Mouse (Mus musculus) lung, adult 10 weeks (tissue): ENCODE results near the gene Zbtb32. TPM values are rescaled to one million over a fixed set of nuclear protein-coding genes. Genes with fewer than 3 reads are reported as not detected.

ENCODE experiments used
- polyA plus RNA-seq: library from polyadenylated mRNA; stranded (reverse); fragments of 350-450 nt; fragmentation: Illumina TruSeq; extraction: RNeasy Lipid Tissue Mini Kit (QIAGEN cat#74804); gene quantifications from one replicate; pipeline ENCODE4 v1.2.3, GENCODE M21; 2014; ENCODE audit warnings: low read depth, low replicate concordance; ENCODE audit not compliant: insufficient read depth

Zbtb32 gene
- polyA plus RNA-seq: 2.5 TPM

DNA sequence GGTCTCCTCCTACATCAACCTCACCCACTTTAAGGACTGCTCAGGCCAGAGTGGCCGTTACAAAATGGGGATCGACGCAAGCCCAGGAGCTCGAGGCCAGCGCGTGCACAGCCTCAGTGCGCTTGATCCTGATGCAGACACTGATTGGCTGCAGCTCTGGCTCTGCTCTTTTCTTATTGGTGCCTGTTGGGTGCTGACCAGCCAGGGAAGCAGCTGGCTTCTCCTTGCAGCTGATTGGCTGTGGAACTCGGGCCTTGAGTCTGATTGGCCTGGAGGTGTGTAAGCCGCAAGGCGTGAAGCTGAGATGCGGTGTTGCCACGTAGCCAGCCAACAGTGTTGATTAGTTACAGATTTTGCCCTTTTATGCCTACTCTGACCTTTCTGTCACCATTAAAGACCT lies at the start of gene Zbtb32:
Gene Zbtb32 (minus strand): TSS at position 124 of the 400 bp plus-strand sequence.

GRCm38 (mm10) chr7:30635752-30636151 lies 37.0 kb upstream of the Zbtb32 start, which contains the start of gene Etv2:
Gene Etv2 (minus strand): TSS chr7:30635852.

DNA sequence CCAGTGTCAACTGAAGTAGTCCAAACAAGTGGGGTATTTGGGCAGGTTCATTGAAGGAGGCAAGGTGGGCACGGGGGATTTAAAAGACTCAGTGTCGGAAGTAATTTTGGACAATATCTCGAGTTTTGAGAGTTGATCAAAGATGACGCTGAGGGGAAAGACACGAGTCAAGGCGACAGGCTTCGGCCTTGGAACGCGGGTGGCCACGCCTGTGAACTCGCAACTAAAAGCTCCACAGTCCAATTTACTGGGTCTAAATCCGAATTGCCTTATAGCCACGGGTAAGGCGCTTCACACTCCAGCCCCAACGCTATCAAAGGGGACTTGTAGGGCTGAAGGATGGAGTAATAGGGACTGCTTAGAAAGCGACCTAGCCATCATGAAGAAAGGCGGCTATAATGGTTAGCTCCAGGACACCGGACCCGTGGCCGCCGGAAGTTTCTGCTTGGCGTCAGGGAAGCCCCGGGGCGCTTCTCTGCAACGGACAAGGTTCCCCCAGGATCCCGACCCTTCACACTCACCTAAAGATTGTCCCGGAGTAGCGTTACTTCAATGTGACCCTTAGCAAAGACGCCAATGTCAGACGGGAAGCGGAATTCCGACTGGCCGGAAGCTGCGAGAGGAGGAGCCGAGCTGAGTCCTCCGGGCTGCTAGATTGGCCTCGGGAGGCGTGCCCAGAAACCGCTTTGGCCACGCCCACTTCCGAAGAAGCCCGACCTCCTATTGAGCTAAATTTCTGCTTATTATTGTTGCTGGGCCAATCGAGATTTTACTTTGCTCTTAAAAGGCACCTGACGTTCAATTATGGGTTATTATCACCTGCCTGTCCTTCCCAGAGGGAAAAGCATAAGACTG lies 27.0 kb upstream of the Zbtb32 start, which contains the start of gene Cox6b1:
Gene Cox6b1 (minus strand): TSS at position 622 of the 855 bp plus-strand sequence.

DNA sequence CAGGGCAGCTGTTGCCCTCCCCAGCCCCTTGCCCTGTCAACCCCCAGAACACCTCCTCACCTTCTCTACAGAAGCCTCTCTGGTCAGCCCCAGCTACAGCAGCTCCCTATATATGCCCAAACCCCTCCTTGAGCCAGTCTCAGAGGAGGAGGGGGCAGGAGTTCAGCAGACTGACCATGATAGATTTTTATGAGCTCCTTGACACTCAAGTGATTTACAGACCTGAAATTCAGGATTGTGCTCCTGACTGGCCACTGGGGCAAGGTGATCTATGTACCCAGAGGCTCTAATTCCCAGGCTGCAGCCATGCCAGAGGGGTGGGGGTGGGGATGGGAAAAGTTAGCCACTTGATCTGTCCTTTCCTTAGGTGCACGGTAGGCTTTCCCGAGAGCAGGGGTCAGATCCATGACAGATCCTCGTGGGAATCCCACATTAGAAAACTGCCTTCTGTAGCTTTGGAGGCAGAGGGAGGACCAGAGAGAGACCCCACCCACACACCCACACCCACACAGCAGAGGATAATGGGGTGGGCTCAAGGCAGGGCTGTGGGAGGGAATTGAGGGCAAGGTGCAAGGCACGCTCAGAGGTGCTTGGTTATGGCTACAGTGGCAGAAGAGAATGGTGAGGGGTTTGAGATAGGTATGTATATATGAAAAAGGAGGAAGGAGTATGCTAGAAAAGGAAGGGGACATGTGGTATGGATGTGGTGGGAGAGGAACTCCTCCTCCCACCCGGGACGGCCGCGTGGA lies 14.1 kb upstream of the Zbtb32 start, which contains the start of gene Upk1a:
Gene Upk1a (minus strand): TSS at position 194 of the 749 bp plus-strand sequence.

DNA sequence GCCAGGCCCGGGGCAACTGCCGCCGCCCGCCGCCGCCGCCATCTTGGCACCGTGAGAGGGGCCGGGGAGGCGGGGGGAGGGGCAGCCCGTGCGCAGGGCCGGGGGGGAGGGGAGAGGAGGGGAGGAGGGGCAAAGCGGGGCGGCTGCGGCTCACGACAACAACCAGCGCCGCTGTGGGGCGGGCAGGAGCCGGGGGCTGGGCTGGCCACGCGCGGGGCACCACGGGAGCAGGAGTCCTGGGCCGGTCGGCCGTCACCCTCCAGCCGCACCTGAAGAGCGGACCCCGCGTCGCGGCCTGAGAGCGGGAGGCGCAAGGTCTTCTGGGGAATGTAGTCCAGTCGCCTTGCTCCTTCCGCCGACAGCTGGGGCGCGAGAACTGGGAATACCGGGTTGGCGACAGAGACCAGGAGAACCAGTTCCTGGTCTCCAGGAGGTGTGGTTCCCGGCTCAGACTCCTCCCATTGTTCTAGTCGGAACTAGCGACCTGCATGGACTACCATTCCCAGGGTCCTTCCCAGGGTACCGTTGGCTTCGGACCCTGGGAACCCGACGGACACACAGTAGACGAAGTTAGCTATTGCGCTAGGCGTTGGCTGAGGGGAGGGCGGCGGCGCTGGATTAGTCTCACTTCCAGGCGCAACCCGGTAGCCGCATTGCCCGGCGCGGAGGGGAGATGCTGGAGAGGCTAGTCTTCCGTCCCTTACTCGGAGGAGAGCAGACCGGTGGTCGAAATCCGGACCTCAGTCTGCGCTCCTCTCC lies 9.9 kb downstream of the Zbtb32 start, which contains the start of gene Kmt2b:
Gene Kmt2b (minus strand): TSS at position 51 of the 759 bp plus-strand sequence.

GRCm38 (mm10) chr7:30564970-30565571 lies 33.6 kb downstream of the Zbtb32 start, which contains the start of gene Igflr1:
Gene Igflr1 (plus strand): TSS chr7:30565427.

DNA sequence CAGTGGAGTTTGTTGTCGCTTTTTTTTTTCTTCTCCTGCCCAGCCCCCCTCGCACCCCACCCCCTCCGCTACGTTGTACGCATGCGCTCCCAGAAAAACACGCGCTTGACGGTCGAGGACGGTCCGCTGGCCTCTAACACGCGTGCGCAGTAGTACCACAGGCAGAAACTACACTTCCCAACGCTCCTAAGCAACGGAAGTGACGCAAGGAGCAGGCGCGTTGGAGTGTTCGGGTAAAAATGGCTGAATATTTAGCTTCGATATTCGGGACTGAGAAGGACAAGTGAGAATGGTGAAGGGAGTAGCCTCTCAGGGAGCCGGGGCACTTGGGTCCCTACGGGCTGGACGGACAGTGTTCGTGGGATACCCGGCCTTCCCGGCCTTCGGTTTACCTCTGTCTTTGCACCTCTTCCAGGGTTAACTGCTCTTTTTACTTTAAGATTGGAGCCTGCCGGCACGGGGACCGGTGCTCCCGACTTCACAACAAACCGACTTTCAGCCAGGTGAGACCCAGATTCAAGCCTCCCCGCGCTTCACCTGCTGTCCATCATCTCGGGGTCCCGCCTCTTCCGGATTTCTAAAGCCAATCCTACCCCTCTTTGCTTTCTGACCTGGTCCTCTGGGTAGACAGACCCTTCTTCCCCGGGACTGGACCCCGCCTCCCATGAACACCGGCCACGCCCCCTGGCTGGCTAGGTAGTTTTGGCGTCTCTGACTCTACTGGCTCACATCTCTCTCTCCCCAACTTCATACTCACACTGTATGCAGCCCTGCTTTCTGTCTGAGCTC lies 35.4 kb downstream of the Zbtb32 start, which contains the start of the genes U2af1l4, Gm49396 and Psenen:
Gene U2af1l4 (plus strand): TSS at position 185 of the 789 bp plus-strand sequence.
Gene Gm49396 (plus strand): TSS at position 228 of the 789 bp plus-strand sequence.
Gene Psenen (minus strand): TSS at position 511 of the 789 bp plus-strand sequence.

GRCm38 (mm10) chr7:30559443-30559954 lies 39.2 kb downstream of the Zbtb32 start, which contains the start of gene Lin37:
Gene Lin37 (minus strand): TSS chr7:30559838.

DNA sequence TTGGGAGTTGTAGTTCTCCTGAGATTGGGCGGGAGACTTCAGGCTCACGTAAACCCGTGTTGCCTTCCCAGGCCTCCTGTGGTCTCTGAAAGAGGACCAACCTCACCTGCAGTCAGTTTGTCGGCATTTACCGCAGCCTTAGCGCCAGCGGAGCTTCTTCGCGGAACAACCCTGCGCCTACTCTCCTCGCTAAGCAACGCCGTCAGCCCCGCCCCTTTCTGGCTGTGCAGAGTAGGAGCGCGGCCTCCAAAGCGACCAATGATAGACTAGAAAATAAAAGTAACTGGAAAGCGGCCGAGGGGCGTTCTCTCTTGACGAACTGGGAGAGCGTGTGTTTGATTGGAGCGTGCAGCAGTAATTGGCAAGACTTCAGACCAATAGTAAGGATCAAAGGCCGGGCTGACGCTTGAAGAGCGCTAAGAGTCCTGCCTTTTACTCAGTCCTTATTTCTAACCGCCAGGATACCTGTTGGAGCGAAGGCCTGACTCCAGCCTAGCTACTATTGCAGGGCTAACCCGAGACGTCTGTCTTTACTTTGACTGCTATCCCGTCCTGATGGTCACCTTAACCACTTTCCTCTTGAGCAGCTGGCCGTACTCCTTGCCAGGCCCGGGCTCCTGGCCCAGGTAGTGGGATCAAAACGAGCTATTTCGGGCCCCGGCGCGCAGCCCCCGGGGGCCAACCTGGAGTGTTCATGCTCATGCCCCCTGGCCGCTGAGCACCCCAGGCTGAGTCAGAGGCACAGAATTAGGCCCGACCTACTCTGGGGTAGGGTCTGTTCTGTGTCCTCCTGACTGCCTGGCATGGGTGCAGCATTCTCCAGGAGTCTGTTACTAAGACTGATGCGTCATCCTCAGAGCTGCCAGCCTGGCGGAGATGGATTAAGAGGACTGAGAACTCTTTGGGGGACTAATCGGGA lies 46.3 kb downstream of the Zbtb32 start, which contains the start of the genes Hspb6 and Proser3:
Gene Hspb6 (plus strand): TSS at position 77 of the 919 bp plus-strand sequence.
Gene Proser3 (minus strand): TSS at position 198 of the 919 bp plus-strand sequence.

Other genes starting within 250 kb of the Zbtb32 start
- gene Lrfn3, start 236.1 kb downstream of the Zbtb32 start, polyA plus RNA-seq: 2.7 TPM
- 345 TPM for gene Tyrobp, start 185.1 kb downstream of the Zbtb32 start, polyA plus RNA-seq
- gene Hcst, start 179.1 kb downstream of the Zbtb32 start, polyA plus RNA-seq: 19.1 TPM
- 3.7 TPM for gene Nfkbid, start 177.2 kb downstream of the Zbtb32 start, polyA plus RNA-seq
- 5.0 TPM for gene Aplp1, start 153.4 kb downstream of the Zbtb32 start, polyA plus RNA-seq
- gene Kirrel2, start 141.2 kb downstream of the Zbtb32 start, polyA plus RNA-seq: not detected
- gene Nphs1, start 140.6 kb downstream of the Zbtb32 start, polyA plus RNA-seq: not detected
- not detected for gene Prodh2, start 105.3 kb downstream of the Zbtb32 start, polyA plus RNA-seq
- 1.8 TPM for gene Arhgap33, start 63.8 kb downstream of the Zbtb32 start, polyA plus RNA-seq
- gene Hspb6, start 46.7 kb downstream of the Zbtb32 start, polyA plus RNA-seq: 15.7 TPM
- 3.8 TPM for gene Proser3, start 46.6 kb downstream of the Zbtb32 start, polyA plus RNA-seq
- gene Lin37, start 39.1 kb downstream of the Zbtb32 start, polyA plus RNA-seq: 24.8 TPM
- gene U2af1l4, start 35.6 kb downstream of the Zbtb32 start, polyA plus RNA-seq: 48.6 TPM
- 3.4 TPM for gene Gm49396, start 35.6 kb downstream of the Zbtb32 start, polyA plus RNA-seq
- gene Psenen, start 35.3 kb downstream of the Zbtb32 start, polyA plus RNA-seq: 190 TPM
- gene Igflr1, start 33.5 kb downstream of the Zbtb32 start, polyA plus RNA-seq: 8.4 TPM
- gene Kmt2b, start 10.2 kb downstream of the Zbtb32 start, polyA plus RNA-seq: 8.2 TPM
- 2.1 TPM for gene Upk1a, start 13.9 kb upstream of the Zbtb32 start, polyA plus RNA-seq
- gene Cox6b1, start 27.2 kb upstream of the Zbtb32 start, polyA plus RNA-seq: 694 TPM
- gene Etv2, start 36.9 kb upstream of the Zbtb32 start, polyA plus RNA-seq: not detected
- 62.6 TPM for gene Rbm42, start 51.4 kb upstream of the Zbtb32 start, polyA plus RNA-seq
- 7.4 TPM for gene Haus5, start 66.1 kb upstream of the Zbtb32 start, polyA plus RNA-seq
- gene Pmis2, start 72.7 kb upstream of the Zbtb32 start, polyA plus RNA-seq: not detected
- not detected for gene 2200002J24Rik, start 100.0 kb upstream of the Zbtb32 start, polyA plus RNA-seq
- gene Atp4a, start 113.3 kb upstream of the Zbtb32 start, polyA plus RNA-seq: not detected
- gene Tmem147, start 130.6 kb upstream of the Zbtb32 start, polyA plus RNA-seq: 100 TPM
- gene Gapdhs, start 144.8 kb upstream of the Zbtb32 start, polyA plus RNA-seq: not detected
- 17.0 TPM for gene Sbsn, start 152.6 kb upstream of the Zbtb32 start, polyA plus RNA-seq
- 66.8 TPM for gene Dmkn, start 164.8 kb upstream of the Zbtb32 start, polyA plus RNA-seq
- gene Krtdap, start 189.0 kb upstream of the Zbtb32 start, polyA plus RNA-seq: not detected
- gene Ffar2, start 224.9 kb upstream of the Zbtb32 start, polyA plus RNA-seq: 1.6 TPM